Mouse (Mus musculus) heart, adult 9 months (tissue): ENCODE results near the gene Rspo4.

Experiments used
- DNase-seq, 2 experiments: peaks; one replicate each; pipeline ENCODE4 v3.0.0; 2022; ENCODE audit warnings: low spot score in 2 of 2

Rspo4 gene

DNA sequence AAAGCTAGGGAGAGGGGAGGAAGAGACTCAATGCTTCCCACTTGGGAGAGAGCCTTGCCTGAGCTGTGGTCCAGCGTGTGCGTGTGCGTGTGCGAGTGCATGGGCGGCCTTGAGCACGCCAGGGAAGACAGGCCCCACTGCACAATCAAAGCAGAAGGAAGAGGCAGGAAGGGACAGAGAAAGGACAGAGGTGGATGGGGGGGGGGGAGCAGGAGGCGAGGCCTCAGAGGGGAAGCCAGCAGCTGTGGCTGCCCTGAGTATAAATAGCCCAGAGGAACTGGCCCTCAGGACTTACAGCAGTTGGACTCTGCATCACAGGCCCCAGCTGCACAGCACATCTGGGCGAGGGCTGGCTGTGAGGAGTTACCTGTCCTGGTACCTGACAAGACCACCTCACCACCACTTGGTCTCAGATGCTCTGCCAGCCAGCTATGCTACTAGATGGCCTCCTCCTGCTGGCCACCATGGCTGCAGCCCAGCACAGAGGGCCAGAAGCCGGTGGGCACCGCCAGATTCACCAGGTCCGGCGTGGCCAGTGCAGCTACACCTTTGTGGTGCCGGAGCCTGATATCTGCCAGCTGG is 68.3 kb downstream of the Rspo4 start, which contains the start of gene Angpt4:
Gene Angpt4 (plus strand): TSS at position 292 of the 582 bp plus-strand sequence.
- peak in 1 of 2 experiments; percentile 27 for DNase-seq

GRCm38 (mm10) chr2:151911751-151912150 is 69.0 kb downstream of the Rspo4 start:
- no peak for DNase-seq

DNA sequence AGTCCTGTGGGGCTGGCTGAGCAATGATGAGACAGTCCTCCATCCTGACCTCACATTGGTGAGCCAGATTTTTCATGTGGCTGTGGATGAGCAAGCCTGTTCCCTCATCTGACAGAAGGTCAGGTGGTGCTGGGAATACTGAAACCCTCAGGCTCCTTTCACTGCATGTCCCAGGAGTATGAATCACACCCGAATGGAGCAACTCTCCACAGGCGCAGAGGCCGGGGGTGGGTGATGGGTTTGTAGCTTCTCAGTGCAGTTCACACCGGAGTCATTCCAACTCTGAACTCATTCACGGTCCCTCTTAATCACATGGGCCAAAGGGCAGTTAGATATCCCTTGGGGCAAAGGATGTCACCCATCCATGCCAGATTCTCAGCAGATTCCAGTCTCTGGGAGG is 71.4 kb downstream of the Rspo4 start:
- DNase-seq, result no peak

- DNase-seq, result no peak
Measured at GRCm38 (mm10) chr2:151915111-151915510, 72.4 kb downstream of the Rspo4 start.

GRCm38 (mm10) chr2:151916061-151916831 is 73.5 kb downstream of the Rspo4 start:
- DNase-seq, result peak; percentile 26 to 49

- peak in 1 of 2 experiments; percentile 23 for DNase-seq
Measured at GRCm38 (mm10) chr2:151919140-151919539, 76.4 kb downstream of the Rspo4 start.

DNA sequence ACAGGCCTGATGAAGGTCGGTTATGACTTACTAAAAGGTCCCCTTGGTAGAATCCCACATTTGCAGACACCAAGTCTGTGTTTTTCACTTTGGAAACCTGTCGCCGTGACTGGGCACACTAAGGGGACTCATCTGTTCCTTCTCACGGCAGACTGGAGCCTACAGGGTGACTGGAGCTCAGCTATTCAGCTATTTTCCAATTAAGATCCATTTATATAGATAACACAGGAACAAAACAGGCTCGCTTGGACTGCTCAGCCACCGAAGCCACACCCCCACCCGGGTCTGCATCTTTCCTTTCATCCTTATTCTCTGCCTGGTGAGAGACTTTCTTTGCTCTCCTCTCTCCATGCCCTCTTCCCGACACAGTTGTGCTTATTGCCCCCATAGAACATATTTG is 78.3 kb downstream of the Rspo4 start:
- no peak for DNase-seq

GRCm38 (mm10) chr2:151921596-151921995 is 78.9 kb downstream of the Rspo4 start:
- DNase-seq, result peak; percentile 75 to 79
